Mouse (Mus musculus): Measurements from ENCODE around the gene Thbs4.

DNA sequence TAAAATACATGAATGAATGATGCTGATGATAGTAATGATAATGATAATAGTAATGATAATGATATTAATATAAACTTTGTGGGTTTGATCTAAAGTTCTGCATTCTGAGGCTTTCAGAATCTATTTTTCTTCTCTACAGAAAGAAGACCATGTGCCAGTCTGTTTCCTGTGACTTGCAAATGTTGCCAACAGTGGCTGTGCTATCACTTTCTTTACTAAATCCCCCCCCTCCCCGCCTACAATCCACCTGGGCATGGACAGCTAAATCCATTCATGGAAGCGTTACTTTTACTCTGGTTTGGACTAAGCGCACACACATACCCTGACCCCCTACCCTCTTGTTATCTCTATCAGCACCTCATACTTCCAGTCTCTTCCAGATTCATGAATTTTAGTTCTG lies 10.3 kb downstream of the Thbs4 start:
- TF ChIP-seq CTCF (IDR thresholded peaks at IDR 0.05; ENCODE audit: control insufficient read depth, insufficient read depth, low read length) (no peak), POLR2A (IDR thresholded peaks at IDR 0.05; ENCODE audit: borderline replicate concordance, control insufficient read depth, low read depth, low read length) (no peak)

Measured in bone marrow, adult 2 months (tissue).